Mouse (Mus musculus) midbrain, embryonic 13.5 days (tissue): Measurements from ENCODE around the gene Ly6g5b. TPM values are rescaled to one million over a fixed set of nuclear protein-coding genes. Genes with fewer than 3 reads are reported as not detected.
"Not testable (repeated sequence)": the region's sequence is repeated elsewhere in the genome, so short reads cannot be mapped to it uniquely, and the experiment has no call there.

Experiments used
- ATAC-seq: fragments of 200-750 bp; cut with Nextera tagmentation; 2 replicates; pipeline ENCODE4 v1.8.0; 2017; ENCODE audit warnings: mild to moderate bottlenecking, moderate TSS enrichment, moderate library complexity
- H3K27ac ChIP-seq: fragments of 300-500 bp; sonication (generic); 2 replicates; pipeline ENCODE4 v1.5.1; 2015; ENCODE audit warnings: inconsistent platforms, mild to moderate bottlenecking, moderate library complexity
- H3K27me3 ChIP-seq: fragments of 300-500 bp; sonication (generic); 2 replicates; pipeline ENCODE4 v1.6.1; 2015; ENCODE audit warnings: mild to moderate bottlenecking, inconsistent platforms
- H3K36me3 ChIP-seq: fragments of 300-500 bp; sonication (generic); 2 replicates; pipeline ENCODE4 v1.6.1; 2015; ENCODE audit warnings: mild to moderate bottlenecking, inconsistent platforms
- H3K4me1 ChIP-seq: fragments of 300-500 bp; sonication (generic); replicated peaks from 2 replicates; pipeline ENCODE4 v1.6.1; 2015; ENCODE audit warnings: inconsistent platforms
- H3K4me2 ChIP-seq: fragments of 300-500 bp; sonication (generic); replicated peaks from 2 replicates; pipeline ENCODE4 v1.6.1; 2015; ENCODE audit warnings: moderate library complexity, mild to moderate bottlenecking, inconsistent platforms
- H3K4me3 ChIP-seq: fragments of 300-500 bp; sonication (generic); replicated peaks from 2 replicates; pipeline ENCODE4 v1.5.1; 2015; ENCODE audit warnings: mild to moderate bottlenecking, inconsistent platforms
- H3K9ac ChIP-seq: fragments of 300-500 bp; sonication (generic); replicated peaks from 2 replicates; pipeline ENCODE4 v1.6.1; 2015; ENCODE audit warnings: mild to moderate bottlenecking, inconsistent platforms
- H3K9me3 ChIP-seq: fragments of 300-500 bp; sonication (generic); 2 replicates; pipeline ENCODE4 v1.6.1; 2016; ENCODE audit warnings: mild to moderate bottlenecking, inconsistent platforms
- WGBS: fragments of 180-500 bp; shearing (Covaris S2); methylation state at CpG from one replicate; pipeline ENCODE4 v1.1.7; 2015; 5-methylcytosine and 5-hydroxymethylcytosine counted together
- polyA plus RNA-seq: library from polyadenylated mRNA; unstranded; fragments of >200 nt; fragmentation: Nextera tagmentation; extraction: Ambion mirVana; gene quantifications from 2 replicates; pipeline ENCODE4 v1.2.1, GENCODE M21; 2015

The Ly6g5b gene
- polyA plus RNA-seq, 1 experiment from 2014 or later, result 1.4 TPM

DNA sequence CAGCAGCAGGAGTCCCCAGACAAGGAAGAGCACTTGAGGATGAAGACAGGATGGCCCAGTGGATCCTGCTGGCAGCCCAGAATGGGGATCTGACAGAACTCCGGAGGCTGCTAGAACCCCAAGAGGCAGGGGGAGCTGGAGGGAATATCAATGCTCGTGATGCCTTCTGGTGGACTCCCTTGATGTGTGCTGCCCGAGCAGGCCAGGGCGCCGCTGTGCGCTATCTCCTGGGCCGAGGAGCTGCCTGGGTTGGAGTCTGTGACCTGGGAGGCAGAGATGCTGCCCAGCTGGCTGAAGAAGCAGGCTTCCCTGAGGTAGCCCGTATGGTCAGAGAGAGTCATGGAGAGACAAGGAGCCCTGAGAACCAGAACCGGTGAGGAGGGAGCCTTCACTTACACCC, 8.1 kb upstream of the Ly6g5b start:
- not testable (repeated sequence) for H3K9ac ChIP-seq, H3K27ac ChIP-seq, ATAC-seq, H3K4me3 ChIP-seq, H3K9me3 ChIP-seq, H3K27me3 ChIP-seq, H3K4me2 ChIP-seq
- whole genome bisulfite sequencing, result 94% methylated on average over 9 of the region's 9 CpGs
- Histone ChIP-seq H3K36me3 (peaks cover 35% of the 10 kb centered on the region), H3K4me1 (peaks cover 52% of the 10 kb centered on the region)

DNA sequence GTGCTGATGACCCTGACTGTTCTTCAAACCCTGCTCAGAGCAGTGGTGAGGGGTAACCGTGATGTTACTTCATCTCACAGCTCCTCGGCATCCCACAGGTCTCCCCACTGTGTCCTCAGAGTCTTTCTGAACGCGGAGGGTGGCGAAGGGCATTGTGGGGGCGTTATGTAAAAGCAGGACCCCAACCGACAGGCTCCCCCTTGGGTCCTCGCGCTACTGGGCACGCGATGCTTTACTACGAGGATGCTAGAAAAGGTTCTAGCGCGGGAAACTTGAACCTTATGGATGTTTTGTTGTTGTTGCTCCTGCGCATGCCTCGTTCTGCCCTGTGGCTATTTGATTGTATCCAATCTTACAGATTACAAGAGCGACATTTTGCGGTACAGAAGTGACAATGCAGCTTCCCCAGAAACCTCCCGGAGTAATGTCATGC, 6.7 kb upstream of the Ly6g5b start, which contains the start of gene Csnk2b:
Csnk2b (minus strand) TSS at position 183 of the 433 bp plus-strand sequence.
- H3K36me3 ChIP-seq, result peaks cover 44% of the 10 kb centered on the region
- H3K4me2 ChIP-seq, result peak within 1 kb of the TSS; percentile 98
- peak within 1 kb of the TSS; percentile 97 for H3K9ac ChIP-seq
- H3K27ac ChIP-seq, result peak within 1 kb of the TSS; percentile 94
- H3K4me3 ChIP-seq, result peak within 1 kb of the TSS; percentile 94
- H3K4me1 ChIP-seq, result peaks cover 42% of the 10 kb centered on the region
- WGBS, result under 1% methylated on average over 19 of the region's 19 CpGs
- no peak; the same call in 1 of the 2 replicates for ATAC-seq
- H3K9me3 ChIP-seq, result no peaks in the 10 kb centered on the region
- H3K27me3 ChIP-seq, result no peaks in the 10 kb centered on the region

DNA sequence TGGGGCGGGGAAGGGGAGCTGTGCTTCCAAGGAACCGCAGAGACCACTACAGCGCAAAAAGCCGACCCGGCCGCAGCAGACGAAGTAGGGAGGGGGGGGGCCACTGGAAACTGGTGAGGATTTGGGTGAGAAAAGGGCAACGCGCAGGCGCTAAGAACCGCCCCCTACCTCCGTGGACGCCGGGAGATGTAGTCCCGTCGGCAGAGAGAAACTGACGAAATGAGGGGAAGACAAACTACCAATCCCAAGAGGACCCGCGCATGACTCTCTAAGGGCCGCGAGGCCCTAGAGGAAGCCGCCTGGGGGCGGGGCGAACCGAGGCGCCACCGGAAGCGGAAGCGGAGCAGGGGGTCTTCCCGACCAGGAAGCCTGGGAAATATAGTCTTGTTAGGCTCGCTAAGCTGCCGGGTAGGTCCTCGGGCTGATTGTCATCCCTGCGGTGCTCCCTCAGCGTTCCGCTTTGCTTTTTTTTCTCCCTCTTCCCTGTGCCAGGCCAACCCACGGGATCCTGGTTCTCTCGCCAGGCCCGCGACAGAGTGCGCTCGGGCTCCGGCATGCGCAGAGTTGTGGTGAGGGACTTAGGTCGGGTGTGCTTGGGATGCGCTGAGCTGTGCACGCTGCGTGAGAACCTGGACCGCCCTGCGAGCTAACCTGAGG, 6.0 kb upstream of the Ly6g5b start, which contains the start of gene Gpank1:
Gpank1 (plus strand) TSS at position 313 of the 657 bp plus-strand sequence.
- Histone ChIP-seq H3K4me1 (peaks cover 36% of the 10 kb centered on the region), H3K36me3 (peaks cover 47% of the 10 kb centered on the region), H3K9me3 (no peaks in the 10 kb centered on the region), H3K4me3 (peak within 1 kb of the TSS; percentile 94), H3K9ac (peak within 1 kb of the TSS; percentile 97), H3K27ac (peak within 1 kb of the TSS; percentile 94), H3K4me2 (peak within 1 kb of the TSS; percentile 98), H3K27me3 (no peaks in the 10 kb centered on the region)
- under 1% methylated on average over 50 of the region's 50 CpGs for WGBS
- peak; percentile 96 for ATAC-seq

DNA sequence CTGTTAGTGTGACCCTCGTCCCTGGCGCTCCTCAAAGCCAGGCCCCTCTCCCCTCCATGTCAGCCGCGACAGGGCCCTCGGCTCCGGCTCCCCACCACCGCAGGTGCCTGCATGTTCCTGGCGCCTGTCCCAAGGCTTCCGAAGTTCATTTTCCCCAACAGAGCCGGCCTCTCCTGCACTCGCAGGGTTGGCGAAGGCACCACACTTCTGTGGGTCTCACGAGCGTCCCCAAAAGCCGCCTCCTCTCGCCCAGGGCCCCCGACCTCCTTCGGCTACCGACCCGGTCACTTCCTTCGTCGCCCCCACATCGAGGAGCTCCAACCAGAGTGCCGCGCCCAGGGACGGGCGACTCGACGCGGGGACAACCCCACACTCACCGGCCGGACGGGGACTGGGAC, 5.5 kb upstream of the Ly6g5b start:
- Histone ChIP-seq H3K27ac (peak overlapping the region; percentile 57), H3K27me3 (no peaks in the 10 kb centered on the region), H3K36me3 (peaks cover 53% of the 10 kb centered on the region), H3K9ac (peak overlapping the region; percentile 97), H3K4me2 (peak overlapping the region; percentile 98), H3K4me1 (peaks cover 30% of the 10 kb centered on the region), H3K4me3 (peak overlapping the region; percentile 94), H3K9me3 (no peaks in the 10 kb centered on the region)
- ATAC-seq, result no peak
- WGBS, result under 1% methylated on average over 33 of the region's 33 CpGs

DNA sequence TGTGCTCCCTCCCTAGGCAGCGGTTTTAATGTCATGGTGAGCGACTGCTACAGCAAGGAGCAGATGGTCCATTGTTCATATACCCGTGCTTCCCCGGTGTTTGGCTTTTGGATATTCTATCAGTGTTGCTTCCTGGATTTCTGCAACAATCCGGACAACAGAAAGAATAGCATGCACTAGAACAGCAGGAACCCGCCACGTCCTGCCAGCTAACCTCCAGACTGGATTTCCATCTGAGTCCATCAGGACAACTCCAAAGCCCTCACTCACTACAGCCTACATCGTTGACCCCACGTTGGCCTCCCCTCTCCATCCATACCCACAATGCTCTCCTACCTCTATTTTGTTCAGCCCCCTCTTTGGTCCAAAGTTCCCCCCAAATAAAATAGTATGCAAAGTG, 3.5 kb downstream of the Ly6g5b start:
- WGBS, result 71% methylated on average over 9 of the region's 9 CpGs
- H3K27me3 ChIP-seq, result no peaks in the 10 kb centered on the region

DNA sequence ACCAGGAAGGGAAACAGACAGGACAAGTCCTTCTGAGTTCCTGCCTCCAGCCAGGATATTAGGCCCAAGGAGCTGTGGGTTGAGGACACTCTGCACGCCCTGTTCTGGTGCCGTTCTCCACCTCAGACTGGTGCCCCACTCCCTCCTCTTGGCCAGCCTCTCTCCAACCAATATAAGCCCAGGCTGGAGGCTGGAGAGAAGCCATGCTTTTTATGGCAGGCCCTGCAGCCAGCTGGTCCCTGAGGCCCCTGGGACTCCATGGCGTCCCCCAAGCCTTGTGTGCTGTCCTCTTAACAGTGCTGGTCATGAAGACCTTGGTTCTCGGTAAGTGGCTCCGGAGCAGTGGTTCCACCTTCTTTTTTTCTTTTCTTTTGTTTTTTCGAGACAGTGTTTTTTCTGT, 7.1 kb downstream of the Ly6g5b start, which contains the start of gene Ly6g5c:
Ly6g5c (plus strand) TSS at position 183 of the 400 bp plus-strand sequence.
- Histone ChIP-seq H3K27ac (no peak within 1 kb of the TSS), H3K9ac (0 out of 2 replicates have a peak within 1 kb of the TSS, but pooled peaks have one; percentile 15), H3K4me2 (no peak within 1 kb of the TSS), H3K36me3 (peaks cover 10% of the 10 kb centered on the region), H3K27me3 (no peaks in the 10 kb centered on the region), H3K9me3 (no peaks in the 10 kb centered on the region), H3K4me1 (peaks cover 7% of the 10 kb centered on the region), H3K4me3 (no peak within 1 kb of the TSS)
- ATAC-seq, result no peak
- WGBS, result 87% methylated on average over 6 of the region's 6 CpGs

More for the DNA sequence above, 3.5 kb downstream of the Ly6g5b start:
- Histone ChIP-seq H3K9me3 (no peaks in the 10 kb centered on the region), H3K36me3 (peaks cover 28% of the 10 kb centered on the region), H3K4me2 (no peak overlapping the region), H3K4me3 (no peak overlapping the region), H3K9ac (no peak overlapping the region), H3K27ac (no peak overlapping the region), H3K4me1 (no peaks in the 10 kb centered on the region)
- ATAC-seq, result no peak

DNA sequence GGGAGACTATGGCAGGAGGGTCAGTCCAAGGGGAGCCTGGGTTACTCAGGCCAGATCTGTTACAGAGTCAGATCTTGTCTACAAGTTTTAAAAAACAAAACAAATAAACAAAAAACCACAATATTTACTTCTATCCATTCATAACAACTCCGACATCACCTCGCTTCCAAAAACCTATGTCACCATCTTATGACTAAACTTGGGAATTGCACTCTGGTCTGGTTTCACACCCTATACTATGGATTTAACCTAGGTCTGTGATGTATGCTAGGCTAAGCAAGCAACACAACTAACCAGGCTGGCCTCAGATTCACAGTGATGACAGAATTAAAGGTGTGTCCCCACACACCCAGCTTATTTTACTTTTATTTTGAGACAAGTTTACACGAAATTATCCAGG, 8.7 kb downstream of the Ly6g5b start:
- Histone ChIP-seq H3K27ac (peak overlapping the region; percentile 40), H3K9me3 (no peaks in the 10 kb centered on the region), H3K4me1 (peaks cover 7% of the 10 kb centered on the region), H3K4me2 (no peak overlapping the region), H3K36me3 (peaks cover 25% of the 10 kb centered on the region), H3K4me3 (no peak overlapping the region), H3K27me3 (no peaks in the 10 kb centered on the region), H3K9ac (no peak overlapping the region; the same call in 1 of the 2 replicates)
- 67% methylated on average over 3 of the region's 3 CpGs for WGBS
- ATAC-seq, result peak; percentile 24; the same call in 1 of the 2 replicates

DNA sequence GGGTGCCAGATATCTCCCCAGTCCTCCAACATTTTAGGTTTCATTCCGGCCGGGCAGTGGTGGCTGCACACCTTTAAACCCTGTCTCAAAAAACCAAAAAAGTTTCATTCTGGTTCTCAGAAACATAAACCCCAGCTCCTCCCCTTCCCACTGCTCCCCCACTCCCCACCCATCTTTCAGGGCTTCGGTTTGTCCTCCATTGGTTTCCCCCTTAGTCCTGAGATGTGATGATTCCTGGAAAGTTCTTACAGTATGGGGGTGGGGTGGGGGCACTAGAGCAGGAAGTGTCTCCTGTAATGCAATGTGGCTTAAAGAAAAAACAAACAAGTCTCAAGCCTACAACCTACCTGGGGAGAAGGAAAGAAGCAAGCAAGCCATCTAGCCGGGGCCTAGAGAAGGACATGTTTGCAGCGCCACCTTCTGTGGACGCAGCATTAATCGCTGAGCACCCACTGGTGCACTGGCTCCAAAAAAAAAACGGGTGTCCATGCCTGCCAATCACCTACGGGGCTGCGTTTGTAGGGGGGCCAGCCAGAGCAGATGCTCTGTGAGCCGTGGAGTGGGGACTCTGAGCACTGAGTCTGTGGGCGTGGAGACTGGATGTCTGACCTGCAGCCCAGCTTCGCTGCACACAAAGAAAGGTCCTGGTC, 9.4 kb downstream of the Ly6g5b start:
- ATAC-seq, result peak; percentile 35
- Histone ChIP-seq H3K27me3 (no peaks in the 10 kb centered on the region), H3K4me1 (peaks cover 7% of the 10 kb centered on the region), H3K9ac (peak overlapping the region; percentile 61), H3K36me3 (peaks cover 32% of the 10 kb centered on the region), H3K27ac (peak overlapping the region; percentile 40), H3K9me3 (no peaks in the 10 kb centered on the region), H3K4me2 (peak overlapping the region; percentile 41), H3K4me3 (0 out of 2 replicates have a peak overlapping the region, but pooled peaks have one; percentile 13)
- WGBS, result 19% methylated on average over 13 of the region's 13 CpGs

DNA sequence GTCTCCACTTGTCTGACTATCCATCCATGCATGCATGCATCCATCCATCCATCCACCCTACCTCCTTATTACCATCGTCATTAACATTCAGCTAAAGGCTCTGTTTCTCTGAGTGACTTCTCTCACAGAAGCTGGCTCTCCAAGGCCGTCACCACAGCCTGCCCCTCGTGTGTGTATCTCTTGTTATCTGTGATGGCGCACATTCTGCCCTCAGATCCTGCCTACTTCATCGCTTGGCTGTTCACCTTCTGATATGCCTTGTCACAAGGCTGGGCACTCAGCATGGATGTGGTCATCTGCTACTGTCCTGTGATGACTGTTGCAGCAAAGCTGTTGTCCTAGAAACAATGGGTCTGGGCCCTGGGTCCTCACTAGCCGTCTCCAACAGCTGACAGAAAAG, 10.5 kb downstream of the Ly6g5b start:
- 69% methylated on average over 6 of the region's 6 CpGs for WGBS
- peaks cover 7% of the 10 kb centered on the region for H3K4me1 ChIP-seq
- no peak overlapping the region for H3K27ac ChIP-seq
- H3K9me3 ChIP-seq, result no peaks in the 10 kb centered on the region
- peaks cover 43% of the 10 kb centered on the region for H3K36me3 ChIP-seq
- ATAC-seq, result no peak
- no peak overlapping the region for H3K4me3 ChIP-seq
- H3K27me3 ChIP-seq, result no peaks in the 10 kb centered on the region
- H3K9ac ChIP-seq, result 0 out of 2 replicates have a peak overlapping the region, but pooled peaks have one; percentile 8
- H3K4me2 ChIP-seq, result no peak overlapping the region

DNA sequence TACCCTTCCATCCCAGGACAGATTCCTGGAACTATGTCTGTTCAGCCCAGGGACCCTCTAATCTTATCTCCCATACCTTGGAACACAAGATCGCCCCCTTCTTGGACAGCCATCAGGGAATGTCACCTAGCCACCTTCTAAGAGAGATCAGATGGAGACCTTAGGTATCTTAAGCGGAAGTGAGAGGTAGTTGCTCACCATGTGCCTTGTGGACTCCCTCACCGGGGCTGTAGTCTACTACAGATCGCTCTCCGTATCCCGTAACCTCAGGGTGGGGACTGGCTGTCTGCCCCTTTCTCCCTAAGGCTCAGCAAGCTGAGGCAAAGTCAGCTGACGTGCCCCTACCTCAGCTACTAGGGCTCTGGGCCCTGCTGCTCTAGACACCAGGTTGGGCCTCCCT, 11.1 kb downstream of the Ly6g5b start:
- Histone ChIP-seq H3K4me1 (peaks cover 7% of the 10 kb centered on the region), H3K9ac (no peak overlapping the region), H3K27me3 (no peaks in the 10 kb centered on the region), H3K4me2 (no peak overlapping the region), H3K36me3 (peaks cover 50% of the 10 kb centered on the region), H3K4me3 (no peak overlapping the region), H3K9me3 (no peaks in the 10 kb centered on the region), H3K27ac (no peak overlapping the region)
- no peak for ATAC-seq
- WGBS, result 92% methylated on average over 7 of the region's 7 CpGs

DNA sequence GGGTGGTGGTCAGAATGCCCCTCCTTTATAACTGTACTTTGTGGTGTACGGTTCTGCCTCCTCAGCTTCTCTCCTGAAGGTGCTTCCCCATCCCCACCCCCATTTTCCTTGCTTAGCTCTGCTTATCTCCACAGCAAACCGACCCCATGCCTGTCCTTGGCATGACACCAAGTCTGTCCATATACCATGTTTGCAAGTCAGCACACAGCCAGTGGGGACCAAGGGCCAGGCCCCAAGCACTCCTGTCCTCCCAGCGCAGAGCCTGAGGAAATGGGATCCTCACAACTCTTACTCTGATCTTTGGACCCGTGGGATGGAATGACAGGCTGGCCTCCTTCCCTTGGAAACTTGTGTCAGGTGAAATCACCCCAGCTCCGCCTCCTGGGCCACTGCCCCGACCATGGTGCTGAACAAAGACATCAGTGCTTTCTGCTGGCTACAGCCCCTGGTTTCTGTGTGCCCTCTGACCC, 12.0 kb downstream of the Ly6g5b start:
- no peak overlapping the region for H3K4me2 ChIP-seq
- peaks cover 58% of the 10 kb centered on the region for H3K36me3 ChIP-seq
- H3K27ac ChIP-seq, result no peak overlapping the region
- WGBS, result 76% methylated on average over 6 of the region's 6 CpGs
- no peaks in the 10 kb centered on the region for H3K27me3 ChIP-seq
- no peaks in the 10 kb centered on the region for H3K9me3 ChIP-seq
- peaks cover 7% of the 10 kb centered on the region for H3K4me1 ChIP-seq
- ATAC-seq, result no peak
- no peak overlapping the region for H3K4me3 ChIP-seq
- H3K9ac ChIP-seq, result no peak overlapping the region

DNA sequence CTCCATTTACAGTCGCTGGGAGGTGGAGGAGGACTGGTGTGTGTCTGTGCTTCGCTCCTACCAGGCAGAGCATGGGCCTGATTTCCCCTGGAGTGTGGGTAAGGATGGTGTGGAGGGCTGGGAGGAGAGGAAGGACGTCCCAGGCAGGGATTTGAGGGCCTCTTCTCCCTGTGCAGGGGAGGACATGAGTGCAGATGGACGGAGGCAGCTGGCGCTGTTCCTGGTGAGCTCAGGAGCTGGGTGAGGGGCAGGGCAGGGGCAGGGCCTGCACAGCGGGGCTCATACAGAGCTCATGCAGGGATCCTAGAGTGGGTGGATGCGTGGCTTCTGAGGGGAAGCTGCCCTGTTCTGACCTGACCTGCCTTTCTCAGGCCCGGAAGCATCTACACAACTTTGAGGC, 12.9 kb downstream of the Ly6g5b start:
- Histone ChIP-seq H3K4me1 (peaks cover 7% of the 10 kb centered on the region), H3K36me3 (peaks cover 68% of the 10 kb centered on the region), H3K4me3 (no peak overlapping the region), H3K27me3 (no peaks in the 10 kb centered on the region), H3K27ac (no peak overlapping the region), H3K4me2 (no peak overlapping the region), H3K9ac (no peak overlapping the region), H3K9me3 (no peaks in the 10 kb centered on the region)
- no peak for ATAC-seq
- 73% methylated on average over 8 of the region's 8 CpGs for WGBS
